Mouse (Mus musculus) adrenal gland, postnatal 25 days (tissue): ENCODE results near the gene Car11. TPM values are rescaled to one million over a fixed set of nuclear protein-coding genes. Genes with fewer than 3 reads are reported as not detected.

ENCODE experiments used
- DNase-seq: peaks from one replicate; pipeline ENCODE4 v3.0.0; 2021; ENCODE audit warnings: mixed read lengths
- total RNA-seq: library from RNA; stranded (reverse); gene quantifications from 2 replicates; pipeline ENCODE4 v1.2.3, GENCODE M21; 2021

The Car11 gene
- total RNA-seq, 1 experiment from 2014 or later: 15.8 TPM

DNA sequence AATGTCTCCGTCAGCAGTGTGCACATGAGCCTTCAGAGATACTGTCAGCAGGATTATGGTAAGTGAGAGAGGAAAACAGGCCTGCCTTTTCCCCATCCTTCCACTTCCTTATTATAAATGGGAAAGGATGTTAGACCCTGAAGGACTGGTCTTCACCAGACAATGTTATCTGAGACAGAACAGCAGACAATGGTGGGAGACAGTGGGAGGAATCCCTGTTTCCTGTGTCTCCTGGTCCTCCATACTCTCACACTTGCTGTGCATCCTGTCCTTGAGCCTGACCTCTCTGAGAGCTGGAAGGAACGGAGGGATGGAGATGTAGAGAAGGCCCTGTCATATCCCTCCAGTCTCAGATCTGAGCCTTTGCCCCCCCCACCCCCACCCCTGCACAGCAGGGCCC, 7.3 kb upstream of the Car11 start:
- DNase-seq: no peak

DNA sequence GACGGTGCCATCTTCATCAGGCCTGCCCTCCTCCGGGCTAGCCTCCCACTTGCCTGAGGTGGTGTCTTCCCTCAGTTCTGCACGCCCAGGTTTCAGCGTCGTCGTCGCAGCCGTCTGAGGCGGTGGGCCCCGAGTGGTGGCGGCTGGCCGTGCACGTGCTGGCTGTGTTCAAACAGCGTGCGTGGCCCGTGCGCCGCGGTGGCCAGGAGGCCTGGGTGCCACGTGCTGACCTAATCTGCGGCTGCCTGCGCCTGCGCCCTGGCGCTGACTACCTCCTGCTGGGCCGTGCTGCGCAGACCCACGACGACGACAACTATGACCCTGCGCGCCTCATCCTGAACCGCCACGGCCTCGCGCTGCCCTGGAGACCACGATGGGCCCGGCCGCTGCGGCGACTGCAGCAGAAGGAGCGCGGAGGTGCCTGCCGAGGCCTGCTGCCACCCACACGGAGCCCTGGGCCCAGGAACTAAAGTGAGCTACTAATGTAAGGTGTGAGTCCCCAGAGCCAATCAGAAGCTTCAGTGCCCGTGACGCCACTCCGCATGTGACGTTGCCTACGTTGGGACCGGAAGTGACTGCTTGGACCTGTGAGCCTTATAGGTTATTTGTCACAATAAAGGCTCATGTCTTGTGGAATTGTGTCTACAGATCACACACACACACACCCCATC, 5.6 kb upstream of the Car11 start, which contains the start of gene Sec1:
Gene Sec1, minus strand, starts transcription at position 482 of the 671 bp plus-strand sequence.
- DNase-seq: no peak

DNA sequence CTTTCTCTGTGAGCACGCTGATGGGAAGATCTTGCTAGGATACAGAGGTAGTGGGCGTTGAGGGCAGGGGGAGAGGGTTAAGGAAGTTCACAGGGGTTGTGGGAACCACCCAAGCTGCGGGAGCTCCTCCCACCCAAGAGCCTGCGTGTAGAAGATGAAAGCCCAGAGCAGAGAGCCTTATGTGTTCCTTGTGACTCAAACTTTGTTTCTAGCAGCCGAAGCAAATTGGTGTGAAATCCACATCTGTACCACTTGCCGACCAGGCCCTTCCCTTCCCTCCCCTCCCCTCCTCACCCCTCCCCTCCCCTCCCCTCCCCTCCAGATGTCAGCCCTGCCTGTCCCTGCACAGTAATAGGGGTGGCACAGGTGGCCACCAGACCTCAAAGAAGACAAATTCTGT, 4.5 kb upstream of the Car11 start:
- no peak for DNase-seq

DNA sequence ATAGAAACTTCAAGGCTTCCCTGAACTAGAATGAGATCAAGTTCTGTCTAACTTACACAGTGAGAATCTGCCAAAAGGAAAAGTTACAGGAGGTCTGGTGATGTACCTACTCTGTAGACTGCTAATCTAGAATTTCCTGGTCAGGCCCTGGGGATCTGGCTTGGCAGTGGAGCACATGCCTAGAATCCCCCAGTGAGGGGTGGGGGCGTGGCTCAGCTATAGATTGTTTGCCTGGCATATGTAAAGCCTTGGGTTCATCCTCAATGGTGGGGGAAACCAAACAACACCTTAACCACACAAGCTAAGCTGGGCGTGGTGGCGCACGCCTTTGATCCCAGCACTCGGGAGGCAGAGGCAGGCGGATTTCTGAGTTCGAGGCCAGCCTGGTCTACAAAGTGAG, 1.7 kb upstream of the Car11 start:
- no peak for DNase-seq

DNA sequence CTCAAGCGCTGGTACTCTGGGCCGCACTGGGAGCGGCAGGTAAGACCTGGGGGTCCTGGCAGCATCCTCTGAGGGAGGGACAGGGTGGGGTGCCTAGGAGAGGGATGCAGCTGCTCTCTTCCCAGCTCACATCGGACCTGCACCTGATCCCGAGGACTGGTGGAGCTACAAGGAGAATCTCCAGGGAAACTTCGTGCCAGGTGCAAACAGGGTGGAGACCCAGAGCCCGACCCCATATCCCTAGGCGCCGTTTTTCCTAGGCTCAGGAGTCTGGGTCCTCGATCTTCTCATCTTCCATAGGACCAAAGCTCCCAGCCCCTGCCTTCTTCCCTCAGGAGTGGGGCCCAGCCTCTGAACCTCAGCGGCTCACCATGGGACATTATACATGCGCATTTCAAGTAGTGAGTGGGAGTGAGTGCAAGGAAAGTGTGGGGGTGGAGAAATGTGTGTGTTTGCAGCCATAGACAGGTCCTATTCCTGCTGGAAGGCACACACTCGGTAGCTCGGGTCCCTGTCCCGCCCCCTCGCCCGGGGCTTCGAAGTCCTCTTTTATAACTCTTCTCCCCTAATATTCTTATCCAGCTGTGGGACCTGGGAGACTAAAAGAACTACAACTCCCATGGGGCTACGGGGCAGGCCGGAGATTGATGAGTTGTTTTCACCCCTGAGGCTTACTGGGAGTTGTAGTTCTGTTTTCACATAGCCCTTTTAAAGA, 815 bp downstream of the Car11 start:
- peak; percentile 64 for DNase-seq

DNA sequence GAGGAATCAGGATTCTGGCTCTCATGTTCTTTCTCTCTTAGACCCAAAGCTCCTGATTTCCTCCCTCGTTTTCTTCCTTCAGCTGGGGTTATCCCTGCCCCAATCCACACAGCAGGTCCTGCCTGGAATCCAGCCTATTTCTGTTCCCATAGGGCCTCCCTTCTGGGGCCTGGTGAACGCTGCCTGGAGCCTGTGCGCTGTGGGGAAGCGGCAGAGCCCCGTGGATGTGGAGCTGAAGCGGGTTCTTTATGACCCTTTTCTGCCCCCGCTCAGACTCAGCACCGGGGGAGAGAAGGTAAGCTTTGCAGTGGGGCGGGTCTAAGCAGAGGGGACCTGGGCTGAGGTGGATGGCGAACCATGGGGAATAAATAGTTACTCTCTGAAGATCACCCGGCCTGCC, 1.4 kb downstream of the Car11 start:
- DNase-seq: no peak

DNA sequence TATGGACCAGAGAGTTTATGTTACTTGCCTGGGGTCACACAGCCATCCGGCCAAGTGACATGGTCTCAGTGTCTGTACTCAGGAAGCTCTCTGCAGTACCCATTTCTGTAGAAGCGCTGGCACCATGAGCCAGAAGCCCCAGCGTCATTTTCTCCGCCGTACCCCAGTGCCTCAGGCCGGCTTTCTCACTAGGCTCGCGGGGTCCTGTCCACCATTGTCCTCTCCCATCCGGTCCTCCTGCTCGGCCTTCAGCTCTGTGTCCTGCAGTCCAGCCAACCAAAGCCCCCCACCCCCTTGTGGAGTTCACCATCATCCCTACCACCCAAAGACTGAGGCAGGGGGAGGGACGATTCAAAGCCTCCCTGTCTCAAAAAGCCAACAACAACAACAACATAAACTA, 2.0 kb downstream of the Car11 start:
- DNase-seq: no peak

DNA sequence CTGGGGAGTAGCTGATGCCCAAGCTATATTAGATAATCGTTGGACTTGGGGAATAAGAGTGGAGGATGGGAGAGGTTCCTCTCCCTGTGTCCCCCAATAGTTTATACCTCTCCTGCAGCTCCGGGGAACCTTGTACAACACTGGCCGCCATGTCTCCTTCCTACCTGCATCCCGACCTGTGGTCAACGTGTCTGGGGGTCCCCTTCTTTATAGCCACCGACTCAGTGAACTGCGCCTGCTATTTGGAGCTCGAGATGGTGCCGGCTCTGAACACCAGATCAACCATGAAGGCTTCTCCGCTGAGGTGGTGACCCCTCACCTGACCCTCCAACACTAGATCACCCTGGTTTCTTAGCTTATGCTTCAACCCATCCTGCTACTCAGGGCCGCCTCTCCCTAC, 2.7 kb downstream of the Car11 start:
- DNase-seq: no peak

DNA sequence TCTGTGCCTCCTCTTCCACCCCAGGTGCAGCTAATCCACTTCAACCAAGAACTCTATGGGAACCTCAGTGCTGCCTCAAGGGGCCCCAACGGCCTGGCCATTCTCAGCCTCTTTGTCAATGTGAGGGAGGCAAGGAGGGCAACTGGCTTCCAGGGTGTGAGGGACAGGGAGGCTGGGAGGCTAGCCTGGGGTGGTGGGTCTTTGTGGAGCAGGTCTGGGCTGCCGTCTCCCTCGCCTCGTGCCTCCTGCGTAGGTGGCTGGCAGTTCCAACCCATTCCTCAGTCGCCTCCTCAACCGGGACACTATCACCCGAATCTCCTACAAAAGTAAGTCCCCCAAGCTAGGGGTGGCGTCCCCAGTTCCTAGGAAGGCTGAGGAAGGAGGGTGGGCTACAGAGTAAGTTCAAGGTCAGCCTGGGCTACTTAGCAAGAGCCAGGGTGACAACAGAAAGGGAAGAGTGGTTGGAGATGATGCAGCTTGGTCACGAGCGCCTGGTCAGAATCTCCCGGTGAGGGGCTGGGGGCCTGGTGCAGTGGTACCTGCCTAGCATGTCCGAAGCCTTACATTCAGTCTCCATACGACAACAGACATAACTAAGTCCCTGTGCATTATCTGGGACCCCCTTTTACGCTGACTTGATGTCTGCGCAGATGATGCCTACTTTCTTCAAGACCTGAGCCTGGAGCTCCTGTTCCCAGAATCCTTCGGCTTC, 3.3 kb downstream of the Car11 start:
- DNase-seq: no peak

DNA sequence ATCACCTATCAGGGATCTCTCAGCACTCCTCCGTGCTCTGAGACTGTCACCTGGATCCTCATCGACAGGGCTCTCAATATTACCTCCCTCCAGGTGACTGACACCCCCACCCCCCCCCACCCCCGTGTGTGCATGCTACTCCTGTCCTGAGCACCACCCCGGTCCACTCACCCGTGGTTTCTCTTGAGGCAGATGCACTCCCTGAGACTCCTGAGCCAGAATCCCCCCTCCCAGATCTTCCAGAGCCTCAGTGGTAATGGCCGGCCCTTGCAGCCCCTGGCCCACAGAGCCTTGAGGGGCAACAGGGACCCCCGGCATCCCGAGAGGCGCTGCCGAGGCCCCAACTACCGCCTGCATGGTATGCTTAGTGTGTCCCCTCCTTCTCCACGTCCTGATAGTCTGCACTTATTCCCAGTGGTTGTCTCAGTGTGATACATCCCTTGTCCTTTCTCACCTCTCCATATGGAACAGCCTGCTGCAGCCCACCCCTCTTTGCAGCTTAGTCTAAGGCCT, 3.9 kb downstream of the Car11 start:
- no peak for DNase-seq

DNA sequence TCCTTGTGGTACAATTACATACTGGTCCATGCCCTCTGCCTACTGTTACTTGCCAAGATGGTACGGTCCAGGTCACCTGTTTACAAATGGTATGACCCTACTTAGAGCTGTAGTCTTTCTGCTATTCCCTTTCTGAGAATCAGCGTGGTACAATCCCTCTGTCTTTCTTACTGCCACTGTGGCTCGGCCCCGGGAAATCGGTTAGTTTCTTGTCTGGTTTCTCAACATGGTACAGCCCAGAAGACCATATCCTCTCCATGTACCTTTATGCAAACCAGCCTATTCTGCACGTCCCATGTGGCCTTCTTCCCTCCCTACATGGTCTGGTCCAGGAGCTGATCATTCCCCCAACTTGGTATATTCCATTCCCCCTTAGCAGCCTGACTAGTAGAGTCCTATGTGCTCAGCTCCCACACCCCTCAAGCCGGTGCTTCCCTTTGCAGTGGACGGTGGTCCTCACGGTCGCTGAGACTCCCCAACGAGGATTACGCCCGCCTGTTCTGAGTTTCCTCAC, 4.5 kb downstream of the Car11 start:
- peak; percentile 44 for DNase-seq

DNA sequence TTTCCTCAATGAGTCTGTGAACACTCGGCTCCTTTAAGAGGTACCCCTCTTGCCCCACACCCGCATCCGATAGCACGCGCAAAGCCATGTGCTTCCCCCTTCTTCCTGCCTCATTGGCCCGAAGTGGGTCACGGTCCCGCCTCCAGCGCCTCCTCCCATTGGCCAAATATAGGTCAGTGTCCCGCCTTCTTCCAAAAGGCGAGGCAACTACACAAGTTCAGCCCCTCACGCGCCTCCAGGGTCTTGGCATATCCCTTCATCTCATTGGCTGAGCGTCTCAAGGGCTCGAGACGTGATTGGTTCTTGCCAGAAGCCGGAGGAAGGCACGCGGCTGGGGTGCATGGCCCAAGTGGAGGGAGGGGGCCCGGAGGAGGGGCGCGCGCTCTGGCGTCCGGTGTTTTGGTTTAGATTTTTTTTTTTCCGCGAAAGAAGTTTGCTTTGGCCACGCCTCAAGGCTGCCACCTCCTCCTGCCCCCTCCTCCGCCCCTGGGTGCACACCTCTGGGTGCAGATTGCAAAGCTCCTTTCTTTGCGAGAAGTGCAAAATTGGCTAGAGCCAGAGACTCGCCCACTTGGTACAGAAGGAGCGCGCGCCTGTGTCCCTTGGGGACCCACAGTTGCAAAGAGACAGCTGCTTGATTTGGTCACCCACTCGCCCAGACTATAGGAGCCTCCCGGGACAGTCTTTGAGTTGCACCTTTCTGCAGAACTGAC, 5.2 kb downstream of the Car11 start, which contains the start of gene Dbp:
Gene Dbp, plus strand, starts transcription at position 359 of the 713 bp plus-strand sequence.
- peak; percentile 97 for DNase-seq

DNA sequence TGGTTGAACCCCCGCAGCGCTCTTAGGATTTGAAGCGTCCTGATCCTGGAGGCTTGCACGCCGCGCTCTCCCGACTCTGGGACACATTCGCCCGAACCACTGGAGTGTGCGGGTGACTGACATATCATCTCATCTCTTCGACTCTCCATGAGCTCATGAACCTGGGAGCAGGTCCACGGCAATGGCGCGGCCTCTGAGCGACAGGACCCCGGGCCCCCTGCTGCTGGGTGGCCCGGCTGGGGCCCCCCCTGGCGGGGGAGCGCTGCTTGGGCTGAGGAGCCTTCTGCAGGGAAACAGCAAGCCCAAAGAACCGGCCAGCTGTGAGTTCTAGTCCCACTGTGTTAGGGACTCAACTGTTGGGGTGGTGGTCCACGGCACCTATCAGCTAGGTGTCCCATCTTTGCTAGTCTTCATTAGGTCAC, 5.8 kb downstream of the Car11 start:
- DNase-seq: no peak

DNA sequence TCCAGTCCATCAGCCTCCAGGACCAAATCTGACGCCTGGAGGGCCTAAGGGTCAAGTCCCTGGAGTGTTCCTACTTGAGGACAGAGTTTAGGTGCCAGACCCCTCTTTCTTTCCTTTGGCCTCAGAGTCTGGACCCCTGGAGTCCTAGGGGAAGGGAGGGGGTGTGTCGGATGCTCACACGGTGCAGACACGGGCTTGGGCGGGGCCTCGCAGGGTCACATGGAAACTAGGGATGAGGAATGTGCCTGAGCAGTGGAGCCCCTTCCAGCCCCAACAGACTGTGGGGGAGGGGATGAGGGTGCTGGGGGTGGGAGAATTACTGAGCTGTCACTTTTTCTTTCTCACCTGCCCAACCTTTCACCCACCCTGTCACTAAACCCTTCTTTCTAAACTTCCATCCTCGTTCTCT, 6.2 kb downstream of the Car11 start:
- peak; percentile 85 for DNase-seq

DNA sequence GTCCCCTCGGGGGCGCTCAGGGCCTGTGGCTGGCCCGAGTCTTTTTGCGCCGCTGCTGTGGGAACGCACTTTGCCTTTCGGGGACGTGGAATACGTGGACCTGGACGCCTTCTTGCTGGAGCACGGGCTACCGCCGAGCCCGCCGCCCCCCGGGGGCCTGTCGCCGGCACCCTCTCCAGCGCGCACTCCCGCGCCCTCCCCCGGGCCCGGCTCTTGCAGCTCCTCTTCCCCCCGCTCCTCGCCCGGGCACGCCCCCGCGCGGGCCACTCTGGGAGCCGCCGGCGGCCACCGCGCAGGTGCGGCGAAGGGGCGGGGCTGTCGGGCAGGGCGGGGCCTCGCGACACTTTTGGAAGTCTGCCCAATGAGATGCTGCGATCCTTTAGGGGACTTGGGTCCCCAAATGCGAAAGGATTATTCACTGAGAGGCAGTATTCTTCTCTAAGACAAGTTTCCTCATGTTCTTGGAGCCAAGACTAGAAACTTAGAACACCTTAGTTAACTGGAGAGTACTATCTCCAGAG, 7.1 kb downstream of the Car11 start:
- DNase-seq: peak; percentile 93

DNA sequence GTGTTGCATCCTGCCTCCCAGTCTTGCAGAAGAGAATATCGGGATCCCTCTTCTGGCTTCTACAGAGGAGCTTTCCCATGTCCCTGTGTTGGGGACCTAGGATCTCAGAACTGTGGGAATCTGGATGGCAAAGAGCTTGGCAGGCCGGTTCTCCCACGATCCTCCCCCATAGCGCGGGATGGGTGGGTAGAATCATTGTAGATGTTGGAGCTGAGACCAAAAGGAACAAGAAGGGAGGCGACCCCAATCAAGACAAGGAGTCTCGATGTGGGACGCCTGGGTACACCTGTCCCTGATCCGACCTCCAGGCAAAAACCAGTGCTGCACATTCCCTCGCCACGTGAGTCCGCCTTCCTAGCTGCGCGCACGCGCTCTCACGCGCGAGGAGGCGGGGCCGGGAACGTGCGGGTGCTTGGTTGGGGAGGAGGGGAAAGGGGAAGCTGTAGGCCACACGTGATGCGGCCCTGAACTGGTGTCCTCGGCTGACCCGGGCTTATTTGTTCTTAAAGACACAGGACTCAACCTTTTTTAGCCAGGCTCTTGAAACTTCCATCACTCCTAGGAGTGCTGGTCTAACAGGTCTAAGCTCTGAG, 7.8 kb downstream of the Car11 start:
- peak; percentile 99 for DNase-seq

DNA sequence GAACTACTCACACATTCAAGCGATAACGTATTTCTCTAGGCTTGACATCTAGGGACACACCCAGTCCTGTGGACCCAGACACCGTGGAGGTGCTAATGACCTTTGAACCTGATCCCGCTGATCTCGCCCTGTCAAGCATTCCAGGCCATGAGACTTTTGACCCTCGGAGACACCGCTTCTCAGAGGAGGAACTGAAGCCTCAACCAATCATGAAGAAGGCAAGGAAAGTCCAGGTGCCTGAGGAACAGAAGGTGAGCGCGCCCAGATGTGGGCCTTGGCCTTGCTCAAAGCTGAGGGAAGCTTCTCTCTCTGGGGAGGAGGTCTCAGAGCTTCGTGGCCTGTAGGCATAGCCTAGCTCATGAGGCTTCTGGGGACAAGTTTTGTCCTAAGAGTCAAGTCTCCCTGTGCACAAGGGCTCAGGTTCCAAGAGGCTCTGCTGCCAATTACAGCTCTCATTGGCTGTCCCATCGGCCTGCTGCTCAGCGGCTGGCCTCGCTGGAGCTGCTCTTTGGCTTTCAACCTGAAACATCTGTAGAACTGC, 8.6 kb downstream of the Car11 start:
- DNase-seq: no peak

DNA sequence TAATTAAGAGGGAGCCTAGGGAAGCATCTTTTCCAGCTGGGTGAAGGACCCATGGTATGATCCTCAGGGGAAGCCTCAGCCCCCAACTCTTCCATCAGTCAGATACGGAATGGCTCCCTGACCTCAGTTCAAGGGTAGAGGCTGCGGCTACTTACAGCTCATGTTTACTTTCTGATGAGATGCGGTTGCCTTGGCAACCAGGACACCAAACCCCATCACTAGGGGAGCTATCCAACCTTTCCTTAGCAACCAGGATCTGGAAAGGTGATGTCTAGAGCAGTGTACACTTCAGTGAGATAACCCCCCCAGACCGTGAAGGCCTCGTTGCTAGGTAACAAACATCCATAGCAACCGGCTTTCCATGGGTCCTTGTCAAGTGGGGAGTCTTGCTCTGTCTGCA, 9.4 kb downstream of the Car11 start:
- no peak for DNase-seq

DNA sequence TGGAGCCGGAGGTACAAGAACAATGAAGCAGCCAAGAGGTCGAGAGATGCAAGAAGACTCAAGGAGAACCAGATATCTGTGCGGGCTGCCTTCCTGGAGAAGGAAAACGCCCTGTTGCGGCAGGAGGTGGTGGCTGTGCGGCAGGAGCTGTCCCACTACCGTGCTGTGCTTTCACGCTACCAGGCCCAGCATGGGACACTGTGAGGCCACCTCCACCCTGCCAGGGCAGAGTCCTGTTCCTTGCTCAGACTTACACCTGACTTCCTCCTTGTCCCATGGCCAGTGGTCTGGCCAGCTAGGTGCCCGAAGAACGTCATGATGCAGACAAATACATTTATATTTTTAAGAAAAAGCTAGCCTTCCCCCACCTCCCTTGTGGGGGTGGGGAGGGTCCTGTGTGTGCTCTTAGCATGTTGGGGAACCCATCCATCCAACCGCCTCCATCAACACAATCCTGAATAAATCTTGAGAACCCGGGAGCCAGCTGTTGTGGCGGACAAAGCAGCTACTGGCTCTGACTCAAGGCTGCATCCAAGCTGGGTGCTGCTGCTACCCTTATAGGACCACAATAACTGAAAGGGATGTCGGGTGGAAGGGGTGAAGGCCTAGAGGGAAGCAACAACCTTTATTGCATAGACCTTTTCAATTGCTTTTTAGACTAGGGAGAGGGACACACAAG, 10.2 kb downstream of the Car11 start:
- DNase-seq: no peak

DNA sequence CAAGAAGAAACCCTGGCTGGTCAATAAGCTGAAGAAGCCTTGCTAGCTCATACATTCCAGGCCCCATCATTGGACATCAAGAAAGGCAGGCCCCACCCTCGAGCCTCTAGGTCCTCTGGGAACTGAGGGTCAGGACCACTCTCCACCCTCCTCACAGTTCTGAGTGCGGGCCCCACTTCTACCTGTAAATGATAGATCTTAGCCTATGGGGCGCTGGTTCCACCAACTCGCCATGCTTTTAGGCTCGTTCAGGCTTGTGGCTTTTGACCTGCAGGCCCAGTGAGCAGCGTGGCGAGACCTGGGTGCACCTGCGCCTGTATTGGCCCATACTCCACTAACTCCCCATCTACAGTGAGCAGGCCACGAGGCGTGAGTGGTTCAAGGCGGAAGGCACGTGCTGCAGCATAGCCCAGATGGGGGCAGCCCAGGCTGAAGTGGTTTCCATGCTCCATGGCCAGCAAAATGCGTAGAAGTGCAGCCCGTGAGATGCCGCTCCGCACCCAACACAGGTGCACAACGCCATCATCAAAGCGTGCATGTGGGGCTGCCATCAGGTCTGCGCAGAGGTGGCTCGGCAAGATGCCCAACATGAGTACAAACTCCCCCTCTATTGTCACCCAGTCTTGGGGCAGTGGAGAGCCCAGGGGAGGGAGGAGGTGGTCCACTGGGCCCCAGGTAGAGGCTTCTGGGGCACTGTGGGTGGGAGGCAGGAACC, 11.0 kb downstream of the Car11 start:
- no peak for DNase-seq
